Mouse (Mus musculus): ENCODE results near the gene Ralgps1.

The Ralgps1 gene

GRCm38 (mm10) chr2:33321641-33322040 lies 49.6 kb downstream of the Ralgps1 start:
- no peak for DNase-seq (ENCODE audit: low spot score in 2 of 2)

- no peak for DNase-seq (ENCODE audit: low spot score in 2 of 2)
Observed at GRCm38 (mm10) chr2:33321031-33321430, 50.3 kb downstream of the Ralgps1 start.

- DNase-seq (ENCODE audit: low spot score in 2 of 2): no peak
Observed at GRCm38 (mm10) chr2:33320568-33320967, 50.7 kb downstream of the Ralgps1 start.

- DNase-seq (ENCODE audit: low spot score in 2 of 2): no peak
Observed at GRCm38 (mm10) chr2:33319934-33320333, 51.4 kb downstream of the Ralgps1 start.

GRCm38 (mm10) chr2:33319455-33319854 lies 51.8 kb downstream of the Ralgps1 start:
- no peak for DNase-seq (ENCODE audit: low spot score in 2 of 2)

GRCm38 (mm10) chr2:33318491-33318964 lies 52.8 kb downstream of the Ralgps1 start:
- no peak for DNase-seq (ENCODE audit: low spot score in 2 of 2)

GRCm38 (mm10) chr2:33316516-33316915 lies 54.8 kb downstream of the Ralgps1 start:
- DNase-seq (ENCODE audit: low spot score in 2 of 2): peak; percentile 21 to 30

- no peak for DNase-seq (ENCODE audit: low spot score in 2 of 2)
Observed at GRCm38 (mm10) chr2:33316063-33316405, 55.3 kb downstream of the Ralgps1 start.

GRCm38 (mm10) chr2:33315233-33316062 lies 55.8 kb downstream of the Ralgps1 start:
- no peak for DNase-seq (ENCODE audit: low spot score in 2 of 2)

- DNase-seq (ENCODE audit: low spot score in 2 of 2): no peak
Observed at GRCm38 (mm10) chr2:33309426-33309825, 61.9 kb downstream of the Ralgps1 start.

- DNase-seq (ENCODE audit: low spot score in 2 of 2): no peak
Observed at GRCm38 (mm10) chr2:33306565-33306964, 64.7 kb downstream of the Ralgps1 start.

GRCm38 (mm10) chr2:33303416-33303947 lies 67.8 kb downstream of the Ralgps1 start:
- DNase-seq (ENCODE audit: low spot score in 2 of 2): no peak

- peak in 1 of 2 experiments; percentile 26 for DNase-seq (ENCODE audit: low spot score in 2 of 2)
Observed at GRCm38 (mm10) chr2:33302828-33303227, 68.5 kb downstream of the Ralgps1 start.

- DNase-seq (ENCODE audit: low spot score in 2 of 2): no peak
Observed at GRCm38 (mm10) chr2:33302405-33302804, 68.9 kb downstream of the Ralgps1 start.

- DNase-seq (ENCODE audit: low spot score in 2 of 2): no peak
Observed at GRCm38 (mm10) chr2:33300371-33301046, 70.8 kb downstream of the Ralgps1 start.

- DNase-seq (ENCODE audit: low spot score in 2 of 2): no peak
Observed at GRCm38 (mm10) chr2:33298928-33299327, 72.4 kb downstream of the Ralgps1 start.

GRCm38 (mm10) chr2:33295115-33295514 lies 76.2 kb downstream of the Ralgps1 start:
- no peak for DNase-seq (ENCODE audit: low spot score in 2 of 2)

GRCm38 (mm10) chr2:33292057-33292456 lies 79.2 kb downstream of the Ralgps1 start:
- DNase-seq (ENCODE audit: low spot score in 2 of 2): no peak

GRCm38 (mm10) chr2:33290491-33290890 lies 80.8 kb downstream of the Ralgps1 start:
- DNase-seq (ENCODE audit: low spot score in 2 of 2): no peak

- DNase-seq (ENCODE audit: low spot score in 2 of 2): no peak
Observed at GRCm38 (mm10) chr2:33288837-33289236, 82.4 kb downstream of the Ralgps1 start.

- no peak for DNase-seq (ENCODE audit: low spot score in 2 of 2)
Observed at GRCm38 (mm10) chr2:33283674-33284073, 87.6 kb downstream of the Ralgps1 start.

GRCm38 (mm10) chr2:33282877-33283276 lies 88.4 kb downstream of the Ralgps1 start:
- DNase-seq (ENCODE audit: low spot score in 2 of 2): no peak

GRCm38 (mm10) chr2:33281807-33282206 lies 89.5 kb downstream of the Ralgps1 start:
- DNase-seq (ENCODE audit: low spot score in 2 of 2): no peak

Data from spleen, postnatal 36 days (tissue).